Mouse (Mus musculus): ENCODE measurements around the gene Uqcrc1. TPM values are rescaled to one million over a fixed set of nuclear protein-coding genes. Genes with fewer than 3 reads are reported as not detected.

The Uqcrc1 gene
- total and polyA plus RNA-seq, 3 experiments, result 427 to 494 TPM; not detected in 1

- H3K4me1 ChIP-seq (ENCODE audit: control insufficient read depth in 1 of 2, insufficient read depth in 2 of 2, low read length in 2 of 2), result peaks cover 2 to 28% of the 10 kb centered on the region in 2 experiments
Measured at GRCm38 (mm10) chr9:108990462-108990820, 54.0 kb downstream of the Uqcrc1 start.

GRCm38 (mm10) chr9:108991428-108992084 is 55.1 kb downstream of the Uqcrc1 start, which contains the start of gene Pfkfb4:
Gene Pfkfb4, plus strand, starts transcription at chr9:108991778.
- Histone ChIP-seq H3K27me3 (ENCODE audit: control insufficient read depth in 1 of 2, insufficient read depth in 2 of 2, low read length in 2 of 2) (no peaks in the 10 kb centered on the region), H3K27ac (ENCODE audit: control insufficient read depth, low read depth, low read length) (peak within 1 kb of the TSS; percentile 65), H3K36me3 (ENCODE audit: control insufficient read depth in 1 of 2, insufficient read depth in 2 of 2, low read length in 2 of 2) (peaks cover 0 to 20% of the 10 kb centered on the region in 2 experiments; a peak in 2 of 4 replicates), H3K79me2 (ENCODE audit: control insufficient read depth, insufficient read depth, low read length, poor library complexity) (no peaks in the 10 kb centered on the region; the same call in 1 of the 2 replicates), H3K4me3 (ENCODE audit: control insufficient read depth in 1 of 2, insufficient read depth in 1 of 2, low read depth in 2 of 2, low read length in 2 of 2) (peak within 1 kb of the TSS; percentile 66 to 93), H3K9ac (ENCODE audit: control insufficient read depth, low read depth, low read length, poor library complexity, severe bottlenecking) (peak within 1 kb of the TSS; percentile 74), H3K9me3 (replicated peaks; ENCODE audit: insufficient read depth, low read length) (no peaks in the 10 kb centered on the region), H3K4me1 (ENCODE audit: control insufficient read depth in 1 of 2, insufficient read depth in 2 of 2, low read length in 2 of 2) (peaks cover 6 to 38% of the 10 kb centered on the region in 2 experiments)
- peak; percentile 100 for DNase-seq (ENCODE audit: low read depth, low spot score)
- TF ChIP-seq RAD21 (IDR thresholded peaks at IDR 0.05; ENCODE audit: low read depth, low read length), result no peak
- peak; percentile 51; the same call in 1 of the 2 replicates for TF ChIP-seq TCF12 (IDR thresholded peaks at IDR 0.05; ENCODE audit: low read depth, low read length)
- no peak for TF ChIP-seq MAX (IDR thresholded peaks at IDR 0.05; ENCODE audit: low read length)
- TF ChIP-seq SMC3 (IDR thresholded peaks at IDR 0.05; ENCODE audit: low read depth, low read length), result no peak
- TF ChIP-seq ZNF384 (IDR thresholded peaks at IDR 0.05; ENCODE audit: low read depth, low read length), result no peak
- no peak for TF ChIP-seq JUND (IDR thresholded peaks at IDR 0.05; ENCODE audit: low read depth, low read length)
- TF ChIP-seq ZC3H11A (IDR thresholded peaks at IDR 0.05; ENCODE audit: low read depth, low read length), result no peak
- peak; percentile 70 for TF ChIP-seq HCFC1 (IDR thresholded peaks at IDR 0.05; ENCODE audit: low read depth, low read length)
- no peak for TF ChIP-seq CHD1 (IDR thresholded peaks at IDR 0.05; ENCODE audit: low read depth, low read length)
- no peak for TF ChIP-seq USF2 (IDR thresholded peaks at IDR 0.05; ENCODE audit: borderline replicate concordance in 1 of 2, insufficient read depth in 1 of 2, low read depth in 1 of 2, low read length in 2 of 2)
- no peak for TF ChIP-seq EP300 (IDR thresholded peaks at IDR 0.05; ENCODE audit: low read depth in 1 of 2, low read length in 2 of 2)
- TF ChIP-seq CHD2 (IDR thresholded peaks at IDR 0.05; ENCODE audit: low read length), result no peak
- TF ChIP-seq GABPA (IDR thresholded peaks at IDR 0.05; ENCODE audit: low read depth, low read length), result no peak
- TF ChIP-seq GATA1 (IDR thresholded peaks at IDR 0.05; ENCODE audit: low read depth, low read length), result no peak
- TF ChIP-seq CTCF (IDR thresholded peaks at IDR 0.05 in 2 of 3, conservative IDR thresholded peaks at IDR 0.05 in 1 of 3; ENCODE audit: control insufficient read depth in 1 of 3, insufficient read depth in 1 of 3, low read depth in 2 of 3, low read length in 3 of 3, poor library complexity in 1 of 3, severe bottlenecking in 1 of 3), result no peak
- TF ChIP-seq MEF2A (IDR thresholded peaks at IDR 0.05; ENCODE audit: extremely low read depth, insufficient replicate concordance, low read depth, low read length, poor library complexity, severe bottlenecking), result no peak
- TF ChIP-seq ELF1 (IDR thresholded peaks at IDR 0.05; ENCODE audit: low read depth, low read length), result no peak
- peak; percentile 87 for TF ChIP-seq TBP (IDR thresholded peaks at IDR 0.05; ENCODE audit: low read depth, low read length)
- no peak for TF ChIP-seq MYB (IDR thresholded peaks at IDR 0.05; ENCODE audit: low read depth, low read length)
- TF ChIP-seq USF1 (IDR thresholded peaks at IDR 0.05; ENCODE audit: low read depth, low read length), result no peak
- no peak for TF ChIP-seq UBTF (IDR thresholded peaks at IDR 0.05; ENCODE audit: borderline replicate concordance, insufficient read depth, low read depth, low read length)
- peak; percentile 74 for TF ChIP-seq NRF1 (IDR thresholded peaks at IDR 0.05; ENCODE audit: insufficient read depth, low read depth, low read length, poor library complexity, severe bottlenecking)
- TF ChIP-seq KAT2A (conservative IDR thresholded peaks at IDR 0.05; ENCODE audit: low read depth, low read length), result 0 out of 2 replicates have a peak, but pooled peaks have one; percentile 21
- TF ChIP-seq NELFE (IDR thresholded peaks at IDR 0.05; ENCODE audit: low read depth, low read length), result peak; percentile 86
- TF ChIP-seq MXI1 (IDR thresholded peaks at IDR 0.05; ENCODE audit: low read depth, low read length), result peak; percentile 81

More at GRCm38 (mm10) chr9:108990462-108990820, 54.0 kb downstream of the Uqcrc1 start:
- no peaks in the 10 kb centered on the region for H3K27me3 ChIP-seq (ENCODE audit: control insufficient read depth in 1 of 2, insufficient read depth in 2 of 2, low read length in 2 of 2)
- H3K79me2 ChIP-seq (ENCODE audit: control insufficient read depth, insufficient read depth, low read length, poor library complexity), result no peaks in the 10 kb centered on the region; the same call in 1 of the 2 replicates
- H3K36me3 ChIP-seq (ENCODE audit: control insufficient read depth in 1 of 2, insufficient read depth in 2 of 2, low read length in 2 of 2), result peaks cover 0 to 16% of the 10 kb centered on the region in 2 experiments; a peak in 2 of 4 replicates
- H3K9ac ChIP-seq (ENCODE audit: control insufficient read depth, low read depth, low read length, poor library complexity, severe bottlenecking), result no peak overlapping the region; the same call in 1 of the 2 replicates
- DNase-seq (ENCODE audit: low read depth, low spot score), result no peak
- TF ChIP-seq MYC (IDR thresholded peaks at IDR 0.05; ENCODE audit: low read depth, low read length) (no peak), GATA1 (IDR thresholded peaks at IDR 0.05; ENCODE audit: low read depth, low read length) (no peak), POLR2AphosphoS2 (IDR thresholded peaks at IDR 0.05; ENCODE audit: low read length) (no peak), JUND (IDR thresholded peaks at IDR 0.05; ENCODE audit: low read depth, low read length) (no peak), USF1 (IDR thresholded peaks at IDR 0.05; ENCODE audit: low read depth, low read length) (no peak), ZKSCAN1 (IDR thresholded peaks at IDR 0.05; ENCODE audit: low read depth, low read length) (no peak), CHD2 (IDR thresholded peaks at IDR 0.05; ENCODE audit: low read length) (no peak), NRF1 (IDR thresholded peaks at IDR 0.05; ENCODE audit: insufficient read depth, low read depth, low read length, poor library complexity, severe bottlenecking) (no peak), SIN3A (IDR thresholded peaks at IDR 0.05; ENCODE audit: low read length) (no peak), TAL1 (IDR thresholded peaks at IDR 0.05; ENCODE audit: low read length) (no peak), E2F4 (IDR thresholded peaks at IDR 0.05; ENCODE audit: borderline replicate concordance, low read depth, low read length) (no peak), USF2 (IDR thresholded peaks at IDR 0.05; ENCODE audit: borderline replicate concordance in 1 of 2, insufficient read depth in 1 of 2, low read depth in 1 of 2, low read length in 2 of 2) (no peak), CHD1 (IDR thresholded peaks at IDR 0.05; ENCODE audit: low read depth, low read length) (no peak), POLR2AphosphoS5 (IDR thresholded peaks at IDR 0.05; ENCODE audit: borderline replicate concordance, low read depth, low read length) (no peak), GABPA (IDR thresholded peaks at IDR 0.05; ENCODE audit: low read depth, low read length) (no peak)
- no peaks in the 10 kb centered on the region for H3K9me3 ChIP-seq (replicated peaks; ENCODE audit: insufficient read depth, low read length)
- no peak overlapping the region for H3K27ac ChIP-seq (ENCODE audit: control insufficient read depth, low read depth, low read length)
- peak overlapping the region in 1 of 2 experiments; percentile 42; a peak in 1 of 4 replicates for H3K4me3 ChIP-seq (ENCODE audit: control insufficient read depth in 1 of 2, insufficient read depth in 1 of 2, low read depth in 2 of 2, low read length in 2 of 2)
